Mouse (Mus musculus): ENCODE results near the gene Tcn2. TPM values are rescaled to one million over a fixed set of nuclear protein-coding genes. Genes with fewer than 3 reads are reported as not detected.

The Tcn2 gene
- total and polyA plus RNA-seq, 3 experiments: 1.3 to 8.6 (median 2.5) TPM

DNA sequence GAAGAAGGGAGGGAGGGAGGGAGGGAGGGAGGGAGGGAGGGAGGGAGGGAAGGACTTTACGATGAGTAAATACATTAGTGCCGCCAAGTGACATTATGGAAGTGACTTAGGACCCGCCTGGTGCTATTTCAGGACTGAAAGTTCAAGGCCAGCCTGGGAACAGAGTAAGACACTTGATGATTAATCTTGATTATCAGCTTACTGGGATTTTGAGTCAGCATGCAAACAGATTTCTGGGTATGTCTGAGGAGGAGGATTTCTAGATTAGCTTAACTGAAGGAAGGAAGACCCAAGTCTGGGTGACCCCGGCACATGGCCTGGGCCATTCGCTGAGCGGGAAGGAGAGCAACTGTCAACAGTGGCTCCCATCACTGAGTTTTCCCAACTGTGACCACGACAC is 11.5 kb downstream of the Tcn2 start (continued):
- TF ChIP-seq GABPA (IDR thresholded peaks at IDR 0.05; ENCODE audit: insufficient replicate concordance, low read depth, low read length) (no peak), CHD1 (IDR thresholded peaks at IDR 0.05; ENCODE audit: low read depth, low read length) (no peak), JUND (conservative IDR thresholded peaks at IDR 0.05; ENCODE audit: low read depth, low read length) (no peak), ZMIZ1 (IDR thresholded peaks at IDR 0.05; ENCODE audit: low read depth, low read length) (no peak), PAX5 (IDR thresholded peaks at IDR 0.05; ENCODE audit: low read length) (no peak)

DNA sequence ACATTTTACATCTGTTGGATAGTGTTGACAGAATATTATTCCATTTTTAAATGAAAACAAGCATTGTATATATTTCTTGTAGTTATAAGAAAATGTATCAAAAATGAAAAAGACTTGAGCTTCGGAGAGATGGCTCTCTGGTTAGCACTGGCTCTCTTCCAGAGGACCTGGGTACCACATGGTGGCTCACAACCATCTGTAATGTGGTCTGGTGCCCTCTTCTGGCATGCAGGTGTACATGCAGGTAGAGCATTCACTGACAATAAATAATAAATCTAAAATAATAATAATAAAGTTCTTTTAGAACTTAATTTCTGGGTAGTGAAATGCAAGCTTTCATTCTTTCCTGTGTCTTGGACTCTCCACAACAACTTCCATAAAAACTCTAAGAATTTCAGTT is 13.2 kb downstream of the Tcn2 start:
- dilution Hi-C loops (cut with MboI; ENCODE audit: extremely low pct_ligation_motif_present, extremely low pct_unique_long_range_greater_than_20kb, low sequenced_read_pairs) (no loop called here), in situ Hi-C loops (cut with MboI; ENCODE audit: low pct_ligation_motif_present, low pct_unique_long_range_greater_than_20kb, low sequenced_read_pairs) (loop anchor here (5.0 to 25.0 kb wide), 2 partner anchors 36 to 381 kb away; partner anchors contain the start of gene Smtn)
- Histone ChIP-seq H3K4me3 (replicated peaks in 1 of 3; ENCODE audit: low read depth in 2 of 3, low read length in 2 of 3, poor library complexity in 1 of 3) (no peak overlapping the region), H3K4me1 (ENCODE audit: control insufficient read depth in 1 of 2, insufficient read depth in 2 of 2) (peaks cover 7 to 12% of the 10 kb centered on the region in 2 experiments; a peak in 3 of 4 replicates), H3K27ac (ENCODE audit: insufficient read depth, low read depth) (no peak overlapping the region), H3K36me3 (replicated peaks in 1 of 2; ENCODE audit: control insufficient read depth in 1 of 2, insufficient read depth in 1 of 2, low read length in 1 of 2) (no peaks in the 10 kb centered on the region), H3K9me3 (replicated peaks; ENCODE audit: low read length) (no peaks in the 10 kb centered on the region), H3K27me3 (replicated peaks) (peaks cover 30% of the 10 kb centered on the region), H3K4me2 (ENCODE audit: insufficient read depth, low read depth, poor library complexity, severe bottlenecking) (no peak overlapping the region), H3K9ac (ENCODE audit: insufficient read depth, low read depth) (no peak overlapping the region), H3K79me2 (replicated peaks; ENCODE audit: control insufficient read depth, extremely low read depth, insufficient read depth, poor library complexity, severe bottlenecking) (no peaks in the 10 kb centered on the region)
- TF ChIP-seq MXI1 (IDR thresholded peaks at IDR 0.05; ENCODE audit: low read depth, low read length): no peak
- TF ChIP-seq RAD21 (IDR thresholded peaks at IDR 0.05; ENCODE audit: low read depth, low read length): peak; percentile 48
- peak; percentile 81 to 86 for TF ChIP-seq CTCF (conservative IDR thresholded peaks at IDR 0.05 in 1 of 2, IDR thresholded peaks at IDR 0.05 in 1 of 2; ENCODE audit: low read depth in 2 of 2, low read length in 2 of 2)
- TF ChIP-seq SMC3 (IDR thresholded peaks at IDR 0.05; ENCODE audit: low read depth, low read length): peak; percentile 40
- TF ChIP-seq MYC (IDR thresholded peaks at IDR 0.05; ENCODE audit: low read depth, low read length): peak; percentile 95
- TF ChIP-seq MAX (IDR thresholded peaks at IDR 0.05; ENCODE audit: low read length): peak; percentile 61; the same call in 1 of the 2 replicates
- no peak for TF ChIP-seq JUN (IDR thresholded peaks at IDR 0.05; ENCODE audit: insufficient read depth, low read depth, low read length)
- peak; percentile 48 for DNase-seq (ENCODE audit: extremely low read depth)

DNA sequence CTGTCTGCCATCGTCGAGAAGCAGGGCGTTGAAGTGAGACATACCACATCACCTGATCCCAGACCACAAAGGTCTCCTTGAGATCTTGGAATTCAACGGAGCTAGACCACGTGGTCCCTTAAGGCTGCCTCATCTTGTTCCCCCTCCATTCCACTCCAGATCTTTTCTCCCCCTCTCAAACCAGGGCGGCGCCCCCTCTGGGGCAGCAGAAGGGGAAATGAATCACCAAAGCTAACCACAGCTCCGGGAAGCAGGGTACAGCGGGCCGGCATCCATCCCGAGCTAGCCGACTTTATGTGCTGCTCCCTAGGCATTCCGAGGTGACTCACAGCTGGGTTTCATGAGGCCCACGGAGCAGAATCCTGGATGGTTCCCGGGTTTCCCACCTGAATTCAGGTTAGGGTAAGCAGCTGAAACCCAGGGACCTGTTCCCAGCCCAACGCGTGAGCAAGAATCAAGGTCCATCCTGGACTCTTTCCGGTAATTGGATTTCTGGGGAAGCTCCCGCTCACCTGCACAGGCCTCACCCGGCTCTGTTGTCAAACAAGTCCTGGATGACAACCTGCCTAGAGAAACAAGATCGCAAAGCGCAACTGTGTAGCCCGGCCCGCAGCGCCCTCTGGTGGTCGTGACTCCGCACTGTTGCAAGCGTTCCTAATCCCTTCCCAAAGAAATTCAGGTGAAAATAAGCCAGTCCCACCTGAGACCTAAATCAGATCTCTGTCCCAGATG is 17.7 kb downstream of the Tcn2 start, which contains the start of gene Slc35e4:
Gene Slc35e4, minus strand, starts transcription at position 556 of the 732 bp plus-strand sequence.
- Histone ChIP-seq H3K9ac (ENCODE audit: insufficient read depth, low read depth) (peak within 1 kb of the TSS; percentile 65), H3K27ac (ENCODE audit: insufficient read depth, low read depth) (peak within 1 kb of the TSS; percentile 15; the same call in 1 of the 2 replicates), H3K4me2 (ENCODE audit: insufficient read depth, low read depth, poor library complexity, severe bottlenecking) (peak within 1 kb of the TSS; percentile 80), H3K79me2 (replicated peaks; ENCODE audit: control insufficient read depth, extremely low read depth, insufficient read depth, poor library complexity, severe bottlenecking) (no peaks in the 10 kb centered on the region), H3K4me3 (replicated peaks in 1 of 3; ENCODE audit: low read depth in 2 of 3, low read length in 2 of 3, poor library complexity in 1 of 3) (peak within 1 kb of the TSS; percentile 61 to 83 (median 75)), H3K9me3 (replicated peaks; ENCODE audit: low read length) (no peaks in the 10 kb centered on the region), H3K4me1 (ENCODE audit: control insufficient read depth in 1 of 2, insufficient read depth in 2 of 2) (peaks cover 34 to 49% of the 10 kb centered on the region in 2 experiments), H3K36me3 (replicated peaks in 1 of 2; ENCODE audit: control insufficient read depth in 1 of 2, insufficient read depth in 1 of 2, low read length in 1 of 2) (peaks cover 0 to 6% of the 10 kb centered on the region in 2 experiments), H3K27me3 (replicated peaks) (peaks cover 13% of the 10 kb centered on the region)
- dilution Hi-C loops (cut with MboI; ENCODE audit: extremely low pct_ligation_motif_present, extremely low pct_unique_long_range_greater_than_20kb, low sequenced_read_pairs) (no loop called here), in situ Hi-C loops (cut with MboI; ENCODE audit: low pct_ligation_motif_present, low pct_unique_long_range_greater_than_20kb, low sequenced_read_pairs) (loop anchor here (25.0 kb wide), 1 partner anchor 377 kb away; the partner anchor contains the start of gene Smtn)
- DNase-seq (ENCODE audit: extremely low read depth): peak; percentile 73
- TF ChIP-seq MAFK (IDR thresholded peaks at IDR 0.05; ENCODE audit: insufficient replicate concordance, low read length) (no peak), ETS1 (conservative IDR thresholded peaks at IDR 0.05; ENCODE audit: low read depth, low read length) (no peak), MAZ (IDR thresholded peaks at IDR 0.05; ENCODE audit: low read depth, low read length) (no peak), POLR2A (IDR thresholded peaks at IDR 0.05; ENCODE audit: low read depth, low read length) (no peak), ELF1 (IDR thresholded peaks at IDR 0.05; ENCODE audit: low read depth, low read length) (peak; percentile 24; the same call in 1 of the 2 replicates), KAT2A (IDR thresholded peaks at IDR 0.05; ENCODE audit: insufficient replicate concordance, low read length) (no peak), TCF12 (IDR thresholded peaks at IDR 0.05; ENCODE audit: low read depth, low read length) (0 out of 2 replicates have a peak, but pooled peaks have one; percentile 43), ZNF384 (IDR thresholded peaks at IDR 0.05; ENCODE audit: low read depth, low read length) (no peak), SIN3A (IDR thresholded peaks at IDR 0.05; ENCODE audit: low read length) (peak; percentile 79; the same call in 1 of the 2 replicates), EP300 (IDR thresholded peaks at IDR 0.05; ENCODE audit: low read length) (0 out of 2 replicates have a peak, but pooled peaks have one; percentile 23), NELFE (IDR thresholded peaks at IDR 0.05; ENCODE audit: low read depth, low read length) (peak; percentile 66), CTCF (conservative IDR thresholded peaks at IDR 0.05 in 1 of 2, IDR thresholded peaks at IDR 0.05 in 1 of 2; ENCODE audit: low read depth in 2 of 2, low read length in 2 of 2) (peak; percentile 62 to 85), HCFC1 (IDR thresholded peaks at IDR 0.05; ENCODE audit: low read depth, low read length) (peak; percentile 24; the same call in 1 of the 2 replicates), SMC3 (IDR thresholded peaks at IDR 0.05; ENCODE audit: low read depth, low read length) (peak; percentile 72), CHD2 (IDR thresholded peaks at IDR 0.05; ENCODE audit: low read length) (no peak), GABPA (IDR thresholded peaks at IDR 0.05; ENCODE audit: insufficient replicate concordance, low read depth, low read length) (no peak), RCOR1 (conservative IDR thresholded peaks at IDR 0.05; ENCODE audit: low read depth, low read length) (no peak), ZKSCAN1 (IDR thresholded peaks at IDR 0.05; ENCODE audit: borderline replicate concordance, low read depth, low read length) (no peak), POLR2AphosphoS2 (IDR thresholded peaks at IDR 0.05; ENCODE audit: low read depth, low read length) (no peak), MEF2A (IDR thresholded peaks at IDR 0.05; ENCODE audit: borderline replicate concordance, low read depth, low read length) (peak; percentile 53)

Measured in CH12.LX (cell line).